ENCODE assay signal across 8 mouse cellular contexts in the genomic region with DNA sequence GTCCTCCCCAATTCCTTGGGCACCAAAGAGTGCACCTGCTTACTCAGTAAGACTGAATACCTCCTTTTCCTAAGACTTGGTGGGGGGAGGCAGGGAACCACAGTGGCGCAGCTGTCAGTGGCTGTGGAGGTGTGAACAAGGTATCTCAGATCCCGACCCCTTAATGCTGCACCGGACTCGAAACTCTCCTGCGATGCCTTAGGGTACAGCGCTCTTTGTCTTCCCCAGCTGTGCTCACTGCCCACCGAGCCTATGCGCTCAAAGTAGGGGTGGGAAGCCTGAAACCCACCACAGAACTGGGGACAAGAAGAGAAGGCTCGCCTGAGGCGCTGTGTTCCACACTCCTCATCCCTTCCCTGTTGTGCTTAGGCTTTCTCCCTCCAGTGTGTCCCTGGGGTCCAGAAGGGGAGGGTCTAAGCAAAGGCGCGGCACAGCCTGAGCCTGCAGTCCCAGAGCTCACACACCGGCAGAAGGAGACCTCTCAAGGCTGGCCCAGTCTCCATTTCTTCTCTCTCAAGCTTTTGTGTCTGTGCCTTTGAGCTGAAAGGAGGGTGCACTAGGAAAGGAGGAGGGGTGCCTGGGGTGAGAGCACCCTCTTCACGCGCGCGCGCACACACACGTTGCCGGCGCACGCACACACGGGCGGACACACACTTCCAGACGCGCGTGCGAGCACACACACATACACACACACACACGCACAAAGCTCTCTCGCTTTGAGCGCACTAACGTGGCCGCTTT. TPM values are rescaled to one million over a fixed set of nuclear protein-coding genes. Genes with fewer than 3 reads are reported as not detected.
DNase-seq lines count a peak whose midpoint lies in the region; ATAC-seq and TF ChIP-seq lines count a peak whose summit lies in the region.

Gene Rab33a, plus strand, starts transcription at position 478 of the 741 bp plus-strand sequence.

- H3K27me3 ChIP-seq in liver, adult 2 months (ENCODE audit: control insufficient read depth, insufficient read depth, low read length), result no peaks in the 10 kb centered on the region
- no peaks in the 10 kb centered on the region for H3K27me3 ChIP-seq in midbrain, embryonic 11.5 days (ENCODE audit: control insufficient read depth, insufficient read depth, low read length)
- no peaks in the 10 kb centered on the region for H3K27me3 ChIP-seq in stomach, postnatal 0 days (ENCODE audit: control insufficient read depth, insufficient read depth, low read length)

- no peak for DNase-seq in liver, adult 2 months (ENCODE audit: extremely low read depth, low read depth, low spot score)
- no peak for DNase-seq in liver
- peak; percentile 47 for DNase-seq in cerebellum, adult 8-10 months
- DNase-seq in frontal cortex, postnatal 10 days (ENCODE audit: low spot score in 2 of 2), result peak; percentile 31 to 40
- DNase-seq in layer of hippocampus, postnatal 25 days (ENCODE audit: extremely low spot score in 1 of 2, low spot score in 1 of 2), result peak; percentile 22 to 41
- peak; percentile 91 for DNase-seq in midbrain, embryonic 11.5 days (ENCODE audit: low spot score, missing footprints)
- peak; percentile 19 for DNase-seq in stomach, postnatal 0 days (ENCODE audit: low spot score)
- DNase-seq in spleen, postnatal 14 days (ENCODE audit: low spot score in 2 of 2), result no peak

- H3K4me3 ChIP-seq in liver, adult 2 months (ENCODE audit: insufficient read depth, low read depth, low read length), result peak within 1 kb of the TSS; percentile 16; the same call in 1 of the 2 replicates
- H3K4me3 ChIP-seq in midbrain, embryonic 11.5 days (ENCODE audit: low read depth, low read length), result peak within 1 kb of the TSS; percentile 41
- H3K4me3 ChIP-seq in stomach, postnatal 0 days (ENCODE audit: low read depth, low read length), result peak within 1 kb of the TSS; percentile 41

- TF ChIP-seq POLR2A in liver, adult 2 months (IDR thresholded peaks at IDR 0.05; ENCODE audit: extremely low read depth, insufficient read depth, low read length), result no peak

- no peak within 1 kb of the TSS for H3K9ac ChIP-seq in liver, adult 2 months (ENCODE audit: low read depth, low read length)
- peak within 1 kb of the TSS; percentile 63 for H3K9ac ChIP-seq in midbrain, embryonic 11.5 days (ENCODE audit: low read length)
- H3K9ac ChIP-seq in stomach, postnatal 0 days (ENCODE audit: low read length), result peak within 1 kb of the TSS; percentile 38

- peak within 1 kb of the TSS; percentile 49 for H3K4me2 ChIP-seq in midbrain, embryonic 11.5 days
- peak within 1 kb of the TSS; percentile 70 for H3K4me2 ChIP-seq in stomach, postnatal 0 days (replicated peaks; ENCODE audit: low read depth)

- no peaks in the 10 kb centered on the region for H3K9me3 ChIP-seq in midbrain, embryonic 11.5 days (ENCODE audit: control insufficient read depth, low read length)
- no peaks in the 10 kb centered on the region for H3K9me3 ChIP-seq in stomach, postnatal 0 days (ENCODE audit: control insufficient read depth, low read length)

- no peak for TF ChIP-seq EP300 in stomach, postnatal 0 days (optimal IDR thresholded peaks at IDR 0.05)

- no peaks in the 10 kb centered on the region for H3K79me2 ChIP-seq in liver, adult 2 months (ENCODE audit: control insufficient read depth, insufficient read depth, low read length)

- TF ChIP-seq CTCF in liver, adult 2 months (IDR thresholded peaks at IDR 0.05; ENCODE audit: low read depth, low read length), result no peak
- TF ChIP-seq CTCF in stomach, postnatal 0 days (IDR thresholded peaks at IDR 0.05; ENCODE audit: low read depth), result no peak

- H3K27ac ChIP-seq in liver, adult 2 months (replicated peaks; ENCODE audit: insufficient read depth, low read depth, low read length), result no peak within 1 kb of the TSS
- H3K27ac ChIP-seq in midbrain, embryonic 11.5 days (ENCODE audit: low read depth, low read length), result peak within 1 kb of the TSS; percentile 49
- no peak within 1 kb of the TSS for H3K27ac ChIP-seq in stomach, postnatal 0 days (replicated peaks)

- WGBS in liver, adult 2 months, result 8% methylated on average over 28 of the region's 33 CpGs
- 17% methylated on average over 31 of the region's 33 CpGs for WGBS in midbrain, embryonic 11.5 days
- 24% methylated on average over 32 of the region's 33 CpGs for WGBS in stomach, postnatal 0 days

- no peaks in the 10 kb centered on the region for H3K36me3 ChIP-seq in liver, adult 2 months (ENCODE audit: control insufficient read depth, insufficient read depth, low read length)
- no peaks in the 10 kb centered on the region for H3K36me3 ChIP-seq in midbrain, embryonic 11.5 days (ENCODE audit: control insufficient read depth, insufficient read depth, low read length)
- H3K36me3 ChIP-seq in stomach, postnatal 0 days (ENCODE audit: control insufficient read depth, insufficient read depth, low read length), result no peaks in the 10 kb centered on the region

- no peaks in the 10 kb centered on the region; the same call in 1 of the 2 replicates for H3K4me1 ChIP-seq in liver, adult 2 months (ENCODE audit: control insufficient read depth, insufficient read depth, low read length)
- no peaks in the 10 kb centered on the region for H3K4me1 ChIP-seq in midbrain, embryonic 11.5 days (ENCODE audit: control insufficient read depth, insufficient read depth, low read length)
- no peaks in the 10 kb centered on the region for H3K4me1 ChIP-seq in stomach, postnatal 0 days (replicated peaks; ENCODE audit: control insufficient read depth, insufficient read depth)

- peak; percentile 83 for ATAC-seq in midbrain, embryonic 11.5 days (ENCODE audit: low FRiP score)
- ATAC-seq in stomach, postnatal 0 days (ENCODE audit: low FRiP score, low TSS enrichment), result peak; percentile 60

RNA-seq across cellular contexts. Expression of gene Rab33a, which starts in this region (rescaled TPM):
- total RNA-seq in liver, adult 2 months (2014; rRNA removed), result 0.27 TPM in 1 of 2 replicates, not detected in the other
- 0.12 TPM in 1 of 2 replicates, not detected in the other for polyA plus RNA-seq in liver, adult 2 months (2012; rRNA removed)
- total RNA-seq in layer of hippocampus, postnatal 25 days (2021), result 10 to 100 TPM; 24.6 to 25.1 TPM
- polyA plus RNA-seq in midbrain, embryonic 11.5 days (2014; fragmentation: Nextera tagmentation; extraction: Ambion mirVana), result 25.2 and 27.3 TPM in 2 replicates
- polyA plus RNA-seq in stomach, postnatal 0 days (2015; fragmentation: Nextera tagmentation; extraction: Ambion mirVana), result 2.4 and 2.5 TPM in 2 replicates

Comparison
In these comparisons a context has a peak if more than half of its experiments do, and no peak if none do; other contexts are left out.
1. RNA of gene Rab33a (total RNA-seq): 24.6 to 25.1 TPM in layer of hippocampus, postnatal 25 days; 0.27 TPM in liver, adult 2 months; every median in the first group is over 10 times any median in the second.
2. DNase-seq: peak in cerebellum, adult 8-10 months (single experiment), frontal cortex, postnatal 10 days (2 of 2), layer of hippocampus, postnatal 25 days (2 of 2), midbrain, embryonic 11.5 days (single experiment) and stomach, postnatal 0 days (single experiment); none in liver, adult 2 months (single experiment), liver (single experiment) and spleen, postnatal 14 days (0 of 2).
3. Peak in every context shown above with its lines, with median percentiles within 50 percentile points of each other: H3K4me3 ChIP-seq.